Mouse (Mus musculus): Measurements from ENCODE around the gene Slc27a3. TPM values are rescaled to one million over a fixed set of nuclear protein-coding genes. Genes with fewer than 3 reads are reported as not detected.

Slc27a3 gene
- polyA plus RNA-seq, 1 experiment from 2014 or later, result 0.58 TPM

DNA sequence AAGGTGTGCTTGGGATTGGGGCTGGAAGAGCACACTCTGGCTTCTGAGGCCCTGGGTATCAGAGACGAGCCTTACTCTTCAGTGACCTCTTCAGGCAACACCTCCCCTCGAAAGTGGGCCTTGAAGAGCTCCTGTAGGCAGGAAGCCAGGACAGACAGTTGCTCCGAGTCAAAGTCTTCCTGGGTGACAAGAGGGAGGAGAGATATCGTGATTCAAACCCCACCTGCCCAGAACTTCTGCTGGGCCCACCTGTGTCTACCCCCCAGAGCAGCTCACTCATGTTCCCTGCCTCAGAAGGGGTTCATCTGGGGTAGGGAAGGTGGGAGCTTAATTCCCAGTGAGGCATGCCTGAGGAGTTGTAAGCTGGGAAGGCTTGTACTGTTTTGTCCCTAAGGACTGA lies 11.3 kb upstream of the Slc27a3 start:
- no peaks in the 10 kb centered on the region for H3K9me3 ChIP-seq (ENCODE audit: low read length)
- no peaks in the 10 kb centered on the region for H3K4me1 ChIP-seq (ENCODE audit: insufficient read depth)
- no peaks in the 10 kb centered on the region for H3K27me3 ChIP-seq (ENCODE audit: insufficient read depth, low read length)
- DNase-seq (no peak), ATAC-seq (no peak)
- H3K27ac ChIP-seq (ENCODE audit: low read depth), result no peak overlapping the region
- no peak overlapping the region for H3K4me2 ChIP-seq (ENCODE audit: low read depth, low read length)
- H3K9ac ChIP-seq (replicated peaks), result no peak overlapping the region
- H3K4me3 ChIP-seq (ENCODE audit: low read depth, low read length), result no peak overlapping the region
- H3K36me3 ChIP-seq (replicated peaks; ENCODE audit: insufficient read depth, low read length), result peaks cover 81% of the 10 kb centered on the region
- TF ChIP-seq CTCF (IDR thresholded peaks at IDR 0.05; ENCODE audit: low read depth), result no peak
- no peak for TF ChIP-seq EP300 (IDR thresholded peaks at IDR 0.05; ENCODE audit: low read depth)
- WGBS (ENCODE audit: insufficient replicate concordance), result 72% methylated on average over 4 of the region's 4 CpGs

DNA sequence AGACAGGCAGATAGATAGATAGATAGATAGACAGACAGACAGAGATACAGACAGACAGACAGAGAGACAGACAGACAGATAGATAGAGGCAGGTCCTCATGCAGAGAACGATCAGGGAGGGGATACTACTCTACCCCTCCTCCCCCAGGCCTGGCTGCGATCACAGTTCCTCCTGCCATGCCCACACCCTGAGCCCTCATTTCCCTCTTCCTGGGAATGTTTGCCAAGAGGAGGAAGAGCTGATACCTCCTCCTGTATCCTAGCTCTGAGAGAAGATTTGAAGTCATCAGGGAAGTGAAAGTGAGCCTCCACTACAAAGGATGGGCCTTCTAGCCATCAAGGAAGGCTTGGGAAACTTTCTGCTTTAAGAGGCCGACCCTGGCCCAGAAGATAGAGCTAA lies 5.9 kb upstream of the Slc27a3 start:
- H3K4me3 ChIP-seq (ENCODE audit: low read depth, low read length), result no peak overlapping the region
- no peaks in the 10 kb centered on the region for H3K27me3 ChIP-seq (ENCODE audit: insufficient read depth, low read length)
- H3K9ac ChIP-seq (replicated peaks), result no peak overlapping the region
- ATAC-seq (no peak), DNase-seq (no peak)
- TF ChIP-seq EP300 (IDR thresholded peaks at IDR 0.05; ENCODE audit: low read depth) (no peak), CTCF (IDR thresholded peaks at IDR 0.05; ENCODE audit: low read depth) (no peak)
- 68% methylated on average over 3 of the region's 3 CpGs for WGBS (ENCODE audit: insufficient replicate concordance)
- H3K4me2 ChIP-seq (ENCODE audit: low read depth, low read length), result no peak overlapping the region
- H3K36me3 ChIP-seq (replicated peaks; ENCODE audit: insufficient read depth, low read length), result peaks cover 64% of the 10 kb centered on the region
- no peaks in the 10 kb centered on the region for H3K9me3 ChIP-seq (ENCODE audit: low read length)
- H3K4me1 ChIP-seq (ENCODE audit: insufficient read depth), result 0 out of 2 replicates have a peak, but pooled peaks cover 3% of the 10 kb centered on the region
- no peak overlapping the region for H3K27ac ChIP-seq (ENCODE audit: low read depth)

DNA sequence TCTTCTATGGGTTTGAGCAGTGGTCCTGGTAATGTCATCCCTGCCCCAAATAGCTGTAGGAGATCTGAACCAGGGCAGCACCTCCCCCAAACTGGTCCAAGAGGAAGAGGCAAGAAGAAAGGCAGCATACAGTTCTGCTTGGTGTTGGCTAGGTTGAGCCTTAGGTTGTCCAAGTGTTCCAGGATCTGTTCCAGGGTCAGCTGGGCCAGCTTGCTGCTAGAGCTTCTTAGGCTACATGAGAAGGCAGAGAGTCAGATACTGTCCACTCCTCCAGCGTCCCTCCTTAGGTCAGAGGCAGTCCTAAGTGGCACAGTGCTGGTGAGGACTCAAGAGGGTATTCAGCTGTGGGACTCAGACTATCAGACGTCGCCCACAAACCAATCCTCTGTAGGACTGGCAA lies 2.9 kb upstream of the Slc27a3 start:
- Histone ChIP-seq H3K4me1 (ENCODE audit: insufficient read depth) (peaks cover 18% of the 10 kb centered on the region), H3K4me2 (ENCODE audit: low read depth, low read length) (no peak overlapping the region), H3K27ac (ENCODE audit: low read depth) (no peak overlapping the region), H3K9me3 (ENCODE audit: low read length) (no peaks in the 10 kb centered on the region), H3K9ac (replicated peaks) (no peak overlapping the region), H3K4me3 (ENCODE audit: low read depth, low read length) (no peak overlapping the region), H3K27me3 (ENCODE audit: insufficient read depth, low read length) (peaks cover 22% of the 10 kb centered on the region), H3K36me3 (replicated peaks; ENCODE audit: insufficient read depth, low read length) (peaks cover 42% of the 10 kb centered on the region)
- ATAC-seq (no peak), DNase-seq (no peak)
- TF ChIP-seq EP300 (IDR thresholded peaks at IDR 0.05; ENCODE audit: low read depth) (no peak), CTCF (IDR thresholded peaks at IDR 0.05; ENCODE audit: low read depth) (no peak)
- WGBS (ENCODE audit: insufficient replicate concordance), result 91% methylated on average over 3 of the region's 3 CpGs

DNA sequence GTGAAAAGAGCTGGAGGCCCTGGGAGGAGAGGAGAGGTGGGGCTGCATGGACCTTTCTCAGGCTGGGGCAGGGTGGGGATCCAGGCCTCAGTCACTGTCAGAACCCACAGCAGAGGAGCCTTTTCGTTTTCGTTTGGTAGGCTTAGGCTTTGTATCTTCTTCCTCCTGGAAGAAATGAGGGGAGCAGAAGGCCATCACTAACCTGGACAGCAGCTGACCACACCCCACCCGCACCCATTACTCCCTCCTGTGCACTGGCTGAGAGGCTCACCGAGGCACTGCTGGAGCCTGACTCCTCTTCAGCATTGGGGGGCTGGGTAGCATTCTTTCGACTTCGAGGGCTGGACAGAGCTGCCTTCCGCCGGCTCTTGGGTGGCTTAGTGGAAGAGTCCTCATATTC lies 2.2 kb upstream of the Slc27a3 start:
- 88% methylated on average over 8 of the region's 8 CpGs for WGBS (ENCODE audit: insufficient replicate concordance)

DNA sequence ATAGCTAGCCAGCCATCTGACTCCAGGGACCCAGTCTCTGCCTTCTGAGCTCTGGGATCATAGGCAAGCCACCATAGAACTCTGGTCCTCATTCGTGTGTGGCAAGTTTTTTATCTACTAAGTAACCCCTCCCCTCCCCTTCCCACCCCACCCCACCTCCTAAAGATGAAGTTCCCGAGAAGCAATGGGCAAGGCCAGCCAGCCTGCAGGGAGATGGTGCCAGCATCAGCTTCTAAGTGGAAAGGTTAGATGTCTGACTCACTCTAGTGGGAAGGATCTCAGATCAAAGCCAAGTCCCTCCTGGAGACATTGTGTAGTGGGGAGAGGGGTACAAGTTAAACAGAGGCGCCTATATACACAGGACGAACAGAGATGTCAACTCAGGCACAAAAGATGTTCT lies 1.3 kb upstream of the Slc27a3 start:
- Histone ChIP-seq H3K4me2 (ENCODE audit: low read depth, low read length) (no peak overlapping the region), H3K27ac (ENCODE audit: low read depth) (no peak overlapping the region), H3K27me3 (ENCODE audit: insufficient read depth, low read length) (peaks cover 22% of the 10 kb centered on the region), H3K4me1 (ENCODE audit: insufficient read depth) (peaks cover 18% of the 10 kb centered on the region), H3K36me3 (replicated peaks; ENCODE audit: insufficient read depth, low read length) (peaks cover 35% of the 10 kb centered on the region), H3K4me3 (ENCODE audit: low read depth, low read length) (no peak overlapping the region), H3K9ac (replicated peaks) (no peak overlapping the region), H3K9me3 (ENCODE audit: low read length) (no peaks in the 10 kb centered on the region)
- DNase-seq (no peak), ATAC-seq (no peak)
- TF ChIP-seq CTCF (IDR thresholded peaks at IDR 0.05; ENCODE audit: low read depth) (no peak), EP300 (IDR thresholded peaks at IDR 0.05; ENCODE audit: low read depth) (no peak)
- 68% methylated on average over 4 of the region's 4 CpGs for WGBS (ENCODE audit: insufficient replicate concordance)

More for the DNA sequence above, 2.2 kb upstream of the Slc27a3 start:
- peaks cover 22% of the 10 kb centered on the region for H3K27me3 ChIP-seq (ENCODE audit: insufficient read depth, low read length)
- peaks cover 41% of the 10 kb centered on the region for H3K36me3 ChIP-seq (replicated peaks; ENCODE audit: insufficient read depth, low read length)
- TF ChIP-seq CTCF (IDR thresholded peaks at IDR 0.05; ENCODE audit: low read depth) (no peak), EP300 (IDR thresholded peaks at IDR 0.05; ENCODE audit: low read depth) (no peak)
- peaks cover 18% of the 10 kb centered on the region for H3K4me1 ChIP-seq (ENCODE audit: insufficient read depth)
- no peak for DNase-seq
- H3K27ac ChIP-seq (ENCODE audit: low read depth), result no peak overlapping the region
- no peak overlapping the region for H3K4me2 ChIP-seq (ENCODE audit: low read depth, low read length)
- no peak overlapping the region for H3K4me3 ChIP-seq (ENCODE audit: low read depth, low read length)
- H3K9ac ChIP-seq (replicated peaks), result no peak overlapping the region
- H3K9me3 ChIP-seq (ENCODE audit: low read length), result no peaks in the 10 kb centered on the region
- no peak for ATAC-seq

DNA sequence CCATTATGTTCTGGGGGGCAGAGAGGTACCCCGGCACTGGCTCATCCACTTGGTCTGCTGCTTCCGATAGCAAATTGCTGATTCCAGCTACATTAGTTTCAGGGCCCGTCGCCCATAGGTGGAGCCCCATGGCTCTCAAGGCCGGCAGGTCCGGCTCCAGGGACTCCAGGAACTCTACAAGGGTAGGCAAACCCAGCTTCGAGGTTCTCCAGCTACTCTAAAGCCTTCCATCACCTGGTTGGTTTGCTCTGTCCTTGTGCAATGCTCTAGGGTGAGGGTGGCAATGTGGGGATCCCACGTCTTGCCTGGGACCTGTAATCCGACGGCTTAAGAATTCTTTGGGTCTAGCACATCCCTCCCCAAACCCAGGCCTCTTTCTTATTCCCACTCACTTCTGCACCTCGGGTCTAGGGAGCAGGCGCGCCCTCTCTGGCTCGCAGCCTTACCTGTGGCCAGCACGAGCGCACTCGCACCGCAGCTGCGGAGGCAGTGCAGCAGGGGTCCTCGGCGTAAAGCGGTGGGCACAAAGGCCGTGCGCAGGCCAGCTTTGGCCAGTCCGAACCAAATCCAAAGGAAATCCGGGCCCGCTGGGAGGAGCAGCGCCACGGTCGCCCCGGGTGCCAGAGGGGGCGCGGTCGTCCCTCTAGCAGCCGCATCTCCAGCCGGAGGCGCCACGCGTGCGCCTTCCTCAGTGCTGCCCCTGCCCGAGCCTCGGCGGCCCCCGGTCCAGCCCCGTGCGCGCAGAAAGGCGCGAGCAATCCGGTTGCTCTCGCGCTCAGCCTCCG lies 820 bp downstream of the Slc27a3 start:
- DNase-seq, result peak; percentile 31
- H3K27ac ChIP-seq (ENCODE audit: low read depth), result no peak overlapping the region
- peak overlapping the region; percentile 48 for H3K4me3 ChIP-seq (ENCODE audit: low read depth, low read length)

More for the DNA sequence above, 820 bp downstream of the Slc27a3 start:
- H3K27me3 ChIP-seq (ENCODE audit: insufficient read depth, low read length), result peaks cover 22% of the 10 kb centered on the region
- no peaks in the 10 kb centered on the region for H3K9me3 ChIP-seq (ENCODE audit: low read length)
- ATAC-seq, result no peak; the same call in 1 of the 2 replicates
- 10% methylated on average over 50 of the region's 53 CpGs for WGBS (ENCODE audit: insufficient replicate concordance)
- H3K36me3 ChIP-seq (replicated peaks; ENCODE audit: insufficient read depth, low read length), result peaks cover 27% of the 10 kb centered on the region
- TF ChIP-seq CTCF (IDR thresholded peaks at IDR 0.05; ENCODE audit: low read depth) (peak; percentile 34), EP300 (IDR thresholded peaks at IDR 0.05; ENCODE audit: low read depth) (no peak)
- peak overlapping the region; percentile 81 for H3K4me2 ChIP-seq (ENCODE audit: low read depth, low read length)
- peak overlapping the region; percentile 34 for H3K9ac ChIP-seq (replicated peaks)
- peaks cover 23% of the 10 kb centered on the region for H3K4me1 ChIP-seq (ENCODE audit: insufficient read depth)
